Mouse (Mus musculus): ENCODE data around the gene Clip2.

Clip2 gene

DNA sequence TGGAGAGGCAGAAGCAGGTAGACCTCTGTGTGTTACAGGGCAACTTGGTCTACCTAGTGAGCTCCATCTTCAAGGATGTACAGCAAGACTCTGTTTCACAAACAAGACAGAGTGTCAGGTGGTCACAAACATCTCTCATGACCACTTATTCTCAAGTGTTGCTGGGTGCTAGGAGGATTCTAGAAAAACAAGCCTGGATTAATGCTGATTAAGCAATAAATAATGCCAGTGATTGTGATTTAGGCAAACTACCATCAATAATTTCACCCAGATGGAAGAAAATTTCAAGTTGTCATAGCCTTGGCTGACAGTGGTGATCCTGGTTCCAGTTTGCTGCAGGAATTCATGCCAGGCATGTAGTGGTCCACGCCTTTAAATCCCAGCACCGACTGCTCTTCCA lies 12.0 kb upstream of the Clip2 start:
- no peak for DNase-seq (ENCODE audit: low spot score in 2 of 2)

DNA sequence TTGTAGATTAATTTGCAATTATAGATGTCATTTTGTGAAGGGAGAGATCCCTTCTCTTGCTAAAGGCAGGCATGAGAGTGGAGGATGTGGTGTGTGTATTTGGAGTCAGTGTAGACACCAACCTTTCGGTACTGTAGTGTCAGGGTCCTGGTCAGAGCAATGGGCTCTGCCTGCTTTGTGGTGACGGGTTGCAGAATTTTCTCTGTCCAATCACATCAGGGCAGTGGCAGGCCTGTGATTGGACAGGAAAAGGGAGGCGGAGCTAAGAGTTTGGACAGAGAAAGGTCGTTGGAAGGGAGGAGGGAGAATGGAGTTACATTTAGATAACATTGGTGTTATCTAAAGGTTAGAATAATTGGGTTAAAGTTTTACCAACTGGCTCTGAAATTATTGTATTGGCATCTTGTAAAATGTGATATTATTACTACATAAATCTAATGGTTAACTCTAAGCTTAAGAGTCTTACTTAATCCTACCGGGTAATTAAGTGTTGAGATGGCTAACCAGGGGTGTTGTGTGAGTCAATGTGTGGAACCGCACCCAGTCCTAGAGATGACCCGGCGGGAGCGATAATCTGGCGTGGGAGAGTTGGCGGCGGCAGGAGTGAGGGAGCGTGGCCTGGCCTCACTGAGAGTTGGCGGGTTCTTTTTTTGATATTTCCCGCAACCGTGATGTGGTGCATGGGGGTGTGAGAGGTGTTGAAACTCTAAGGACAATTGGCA lies 8.4 kb upstream of the Clip2 start:
- no peak for DNase-seq (ENCODE audit: low spot score in 2 of 2)

DNA sequence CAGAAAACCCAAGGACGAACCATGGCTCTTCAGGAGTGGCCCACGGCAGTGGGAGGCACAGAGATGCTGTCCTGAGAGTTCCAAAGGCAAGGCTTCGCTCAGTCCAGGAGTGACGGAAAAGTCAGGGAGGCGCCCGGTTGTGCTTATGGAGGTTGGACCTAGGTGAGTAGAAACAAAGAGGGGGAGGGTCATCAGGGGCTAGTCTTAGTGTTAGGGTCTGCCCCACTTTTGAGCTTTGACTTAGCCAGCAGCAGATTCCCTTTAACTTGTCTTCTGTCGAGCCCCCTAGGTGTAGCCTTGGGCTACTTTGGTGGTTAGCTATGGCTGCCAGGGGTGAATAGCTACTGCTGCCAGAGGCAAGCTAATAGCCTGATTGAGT lies 7.8 kb upstream of the Clip2 start, which contains the start of gene Syna:
TSS of gene Syna (minus strand) at position 101 of the 379 bp plus-strand sequence.
- no peak for DNase-seq (ENCODE audit: low spot score in 2 of 2)

DNA sequence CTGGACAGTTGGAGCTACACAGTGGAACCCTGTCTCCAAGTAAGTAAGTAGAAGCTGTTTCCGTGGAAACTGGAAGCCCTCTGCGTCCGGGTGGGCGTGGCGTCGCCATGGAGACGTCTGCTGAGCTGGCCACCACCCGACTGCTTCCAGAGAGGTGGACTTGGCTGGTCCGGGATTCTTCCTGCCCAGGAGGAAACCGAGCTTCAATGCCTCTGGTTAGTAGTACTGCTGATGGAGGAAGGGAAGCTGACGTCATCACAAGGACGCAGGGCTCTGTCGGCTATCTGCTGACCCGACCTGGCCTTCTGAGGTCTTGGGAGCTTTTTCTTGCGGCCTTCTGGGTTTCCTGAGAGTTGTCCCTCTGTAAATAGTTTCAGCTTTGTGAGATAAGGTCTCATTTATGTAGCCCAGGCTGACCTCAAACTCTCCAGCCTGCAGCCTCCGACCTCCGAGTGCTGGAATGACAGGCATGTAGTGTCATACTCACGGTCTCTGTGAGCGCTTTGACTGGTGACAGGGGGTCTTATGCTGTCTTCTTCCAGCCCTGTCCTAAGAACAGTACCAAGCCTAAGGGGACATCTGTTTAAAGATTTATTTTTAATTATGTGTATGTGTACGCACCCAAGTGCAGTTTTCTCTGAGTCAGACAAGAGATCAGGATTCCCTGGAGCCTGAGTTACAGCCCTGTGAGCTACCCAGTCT lies 3.4 kb upstream of the Clip2 start:
- DNase-seq (ENCODE audit: low spot score in 2 of 2): peak; percentile 80 to 84

DNA sequence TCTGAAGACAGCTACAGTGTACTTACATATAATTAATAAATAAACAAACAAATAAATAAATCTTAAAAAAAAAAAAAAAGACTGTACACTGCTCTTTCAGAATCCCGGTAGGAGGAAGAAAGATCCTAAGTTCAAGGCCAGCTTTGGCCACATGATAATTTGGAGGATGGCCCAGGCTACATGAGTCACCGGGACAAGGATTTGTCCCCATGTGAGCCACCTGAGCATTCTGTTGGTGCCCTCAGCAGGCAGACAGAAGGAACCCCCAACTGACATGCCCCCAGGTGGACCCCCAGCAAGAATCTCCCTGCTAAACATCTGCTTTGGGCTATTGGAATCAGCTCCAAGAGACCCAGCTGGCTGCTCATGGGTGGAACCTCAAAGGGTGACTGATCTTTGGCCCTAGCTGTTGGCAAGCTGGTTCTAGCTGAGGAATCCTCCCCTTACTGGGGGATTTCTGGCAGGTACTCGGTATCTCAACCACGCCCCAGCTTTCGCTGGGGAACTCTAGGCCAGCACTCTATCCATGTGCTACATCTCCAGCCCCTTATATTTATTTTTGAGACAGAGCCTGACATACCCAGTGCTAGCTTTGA lies 1.8 kb upstream of the Clip2 start:
- no peak for DNase-seq (ENCODE audit: low spot score in 2 of 2)

DNA sequence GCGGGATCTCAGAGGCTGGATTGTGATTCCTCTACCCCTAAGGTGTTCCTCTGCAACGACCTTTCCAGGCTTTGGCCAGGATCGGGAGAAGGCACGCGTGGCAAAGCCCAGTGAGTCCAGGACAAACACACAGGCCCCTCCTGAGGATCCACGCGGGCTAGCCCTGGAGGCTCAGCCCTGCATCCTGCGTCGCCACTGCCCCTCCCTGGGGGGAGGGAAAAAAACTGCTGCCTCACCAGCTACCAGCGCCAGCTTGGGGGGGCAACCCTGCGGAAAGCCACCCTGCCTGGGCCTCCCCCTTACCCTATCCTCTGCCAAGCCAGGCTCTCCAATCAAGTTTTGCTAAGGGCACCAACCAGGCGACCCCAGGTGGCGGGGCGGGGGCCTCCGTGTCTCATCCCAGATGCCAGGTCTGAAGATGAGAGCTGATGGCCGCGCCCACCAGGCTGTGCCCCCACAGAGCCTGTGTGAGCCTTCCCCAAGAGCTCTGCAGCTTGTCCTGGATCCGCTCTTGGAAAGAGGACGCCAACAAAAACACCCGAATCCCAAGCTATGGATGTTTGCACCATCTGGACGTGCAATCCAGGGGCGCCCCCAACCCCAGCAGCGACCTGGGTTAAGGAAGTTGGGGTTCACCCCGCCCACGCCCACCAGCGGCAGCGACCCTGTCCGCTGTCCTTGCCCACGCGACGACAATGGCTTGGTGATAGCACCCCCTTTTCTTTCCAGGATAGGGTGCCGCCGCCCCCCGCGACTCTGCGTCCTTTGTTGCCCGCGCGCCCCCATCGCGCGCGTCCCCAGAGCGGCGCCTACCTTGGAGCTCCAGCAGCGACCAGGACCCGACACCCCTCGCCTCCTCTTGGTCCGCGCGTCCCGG lies 763 bp downstream of the Clip2 start:
- peak; percentile 54 to 63 for DNase-seq (ENCODE audit: low spot score in 2 of 2)

DNA sequence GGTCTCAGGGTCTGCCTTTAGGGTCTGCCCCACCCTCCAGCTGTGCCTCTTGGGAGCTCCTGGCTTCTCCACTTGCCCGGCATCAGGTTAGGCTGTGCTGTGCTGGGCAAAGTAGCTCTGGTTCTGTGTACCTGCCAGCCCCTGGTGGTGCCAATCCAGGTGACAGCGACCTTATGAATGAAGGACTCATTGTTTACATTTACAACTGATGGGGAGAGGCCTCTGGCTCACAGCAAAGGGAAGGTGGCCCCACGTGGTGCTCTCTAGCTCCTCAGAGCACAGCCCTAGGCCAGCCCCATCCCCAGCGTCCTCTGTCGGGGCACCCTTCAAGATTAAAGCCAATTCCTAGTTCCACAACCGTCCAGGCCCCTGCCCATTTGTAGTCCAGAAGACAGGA lies 1.4 kb downstream of the Clip2 start:
- no peak for DNase-seq (ENCODE audit: low spot score in 2 of 2)

DNA sequence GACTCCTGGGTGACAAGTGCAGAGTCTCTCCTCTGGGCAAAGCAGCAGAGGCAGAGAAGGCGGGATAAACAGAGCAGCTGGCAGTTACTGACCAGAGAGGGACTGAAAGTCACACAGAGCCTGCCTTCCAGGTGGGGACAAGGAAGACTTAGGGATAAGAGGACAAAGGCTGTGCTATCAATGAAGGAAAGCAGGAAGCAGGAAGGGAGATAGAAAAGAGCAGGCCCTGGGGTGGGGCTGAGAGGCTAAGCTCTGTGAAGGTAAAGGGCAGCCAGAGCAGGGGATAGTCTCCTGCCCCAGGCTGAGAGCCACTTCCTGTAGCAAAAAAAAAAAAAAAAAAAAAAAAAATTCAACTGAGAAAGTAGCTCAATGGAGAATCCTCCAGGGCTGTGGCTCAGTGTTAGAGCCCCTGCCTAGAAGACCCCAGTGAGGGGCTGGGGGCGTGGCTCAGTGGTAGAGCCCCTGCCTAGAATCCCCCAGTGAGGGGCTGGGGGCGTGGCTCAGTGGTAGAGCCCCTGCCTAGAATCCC lies 2.5 kb downstream of the Clip2 start:
- DNase-seq (ENCODE audit: low spot score in 2 of 2): no peak

DNA sequence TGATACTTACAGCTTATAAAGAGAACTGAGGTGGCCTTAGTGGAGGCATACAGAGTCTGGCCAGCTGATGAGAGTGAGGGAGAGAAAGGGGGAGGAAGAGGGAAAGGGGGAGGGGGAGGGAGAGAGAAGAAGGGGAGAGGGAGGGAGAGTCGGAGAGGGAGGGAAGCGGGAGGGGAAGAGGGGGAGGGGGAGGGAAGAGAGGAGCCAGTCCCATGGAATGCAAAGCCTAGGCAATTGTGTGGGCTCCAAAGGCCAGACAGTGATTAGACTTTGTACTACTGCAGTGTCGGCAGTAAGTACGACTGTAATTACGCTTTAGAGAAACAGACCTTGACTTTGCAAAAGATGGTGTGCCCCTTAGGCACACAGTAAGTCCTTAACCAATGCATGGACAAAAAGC lies 3.9 kb downstream of the Clip2 start:
- DNase-seq (ENCODE audit: low spot score in 2 of 2): no peak

DNA sequence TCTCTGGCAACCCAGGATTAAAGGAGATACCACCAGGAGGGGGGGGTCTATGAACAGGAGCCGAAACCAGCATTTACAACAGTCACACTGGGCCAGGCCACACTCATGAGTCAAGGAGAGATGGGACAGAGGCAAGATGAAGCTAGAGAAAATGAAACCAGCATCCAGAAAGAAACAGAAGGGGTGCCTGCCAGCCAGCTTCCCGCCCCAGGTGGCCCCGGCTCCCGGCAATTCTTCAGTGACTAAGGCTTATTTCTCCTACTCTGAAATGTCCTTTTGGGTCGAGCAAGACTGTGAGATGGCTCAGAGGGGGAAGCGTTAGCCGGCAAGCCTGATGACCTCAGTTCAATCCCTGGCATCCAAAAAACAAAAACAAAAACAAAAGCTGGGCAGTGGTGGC lies 5.4 kb downstream of the Clip2 start:
- DNase-seq (ENCODE audit: low spot score in 2 of 2): no peak

DNA sequence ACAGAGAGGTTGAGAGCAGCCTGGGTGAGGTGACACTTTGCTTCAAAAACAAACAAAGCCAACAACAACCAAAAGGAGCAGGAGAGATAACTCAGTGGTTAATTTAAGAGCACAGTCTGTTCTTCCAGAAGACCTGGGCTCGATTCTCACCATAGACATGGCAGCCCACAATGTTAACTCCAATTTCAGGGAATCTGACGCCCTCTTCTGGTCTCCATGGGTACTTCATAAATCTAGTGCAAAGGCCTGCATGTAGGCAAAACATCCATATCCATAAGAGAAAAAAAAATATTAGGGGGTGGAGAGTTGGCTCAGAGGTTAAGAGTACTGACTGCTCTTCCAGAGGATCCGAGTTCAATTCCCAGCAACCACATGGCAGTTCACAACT lies 7.0 kb downstream of the Clip2 start:
- DNase-seq (ENCODE audit: low spot score in 2 of 2): no peak

DNA sequence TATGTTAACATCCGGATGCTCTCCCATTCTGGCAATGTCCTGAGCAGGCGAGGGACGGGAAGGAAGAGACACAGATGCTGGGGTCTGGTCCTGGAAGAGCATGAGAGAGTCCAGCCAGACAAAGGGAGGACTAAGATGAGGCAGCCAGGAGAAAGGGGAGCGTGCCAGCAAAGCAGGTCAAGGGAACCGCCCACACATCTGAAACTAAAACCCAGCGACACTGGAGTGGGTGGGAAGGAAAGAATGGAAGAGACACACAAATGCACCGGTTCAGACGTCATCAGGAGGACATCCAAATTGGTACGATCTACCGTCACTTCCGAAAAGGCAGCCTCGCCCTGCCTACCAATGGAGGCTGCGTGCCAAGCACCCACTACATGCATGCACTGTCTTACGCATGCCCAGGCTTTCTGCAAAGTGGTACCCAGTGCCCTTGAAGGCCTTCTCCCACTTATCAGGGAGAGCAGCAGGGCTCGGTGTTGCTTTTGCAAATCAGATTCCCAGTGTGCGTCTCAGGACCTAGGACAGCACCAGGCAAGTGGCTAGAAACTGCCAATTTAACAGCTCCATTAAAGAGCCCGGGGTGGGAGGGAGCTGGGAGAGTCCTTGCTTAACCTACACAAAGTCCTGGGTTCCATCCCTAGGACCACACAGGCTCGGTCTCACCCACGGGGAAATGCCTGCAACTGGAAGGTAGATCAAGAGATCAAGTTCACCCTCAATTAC lies 7.6 kb downstream of the Clip2 start:
- peak in 1 of 2 experiments; percentile 57 for DNase-seq (ENCODE audit: low spot score in 2 of 2)

DNA sequence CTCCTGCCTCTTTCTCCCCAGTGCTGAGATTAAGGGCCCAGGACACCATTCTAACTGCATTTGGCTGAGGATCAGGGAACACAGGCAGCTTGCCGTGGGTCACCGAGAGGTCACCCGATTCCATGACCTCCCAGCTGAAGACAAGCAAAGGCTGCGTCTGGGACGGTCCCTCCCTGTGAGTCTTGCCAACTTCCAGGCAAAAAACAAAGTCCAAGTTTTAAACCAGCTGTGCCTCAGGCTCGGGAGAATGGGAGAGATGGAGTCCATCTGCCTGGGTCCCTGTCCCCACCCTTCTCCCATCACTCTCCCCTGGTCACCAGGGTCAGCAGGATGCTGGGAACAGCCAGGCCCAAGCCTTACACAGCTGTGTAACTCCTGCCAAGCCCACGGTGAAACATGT lies 10.6 kb downstream of the Clip2 start:
- DNase-seq (ENCODE audit: low spot score in 2 of 2): no peak

DNA sequence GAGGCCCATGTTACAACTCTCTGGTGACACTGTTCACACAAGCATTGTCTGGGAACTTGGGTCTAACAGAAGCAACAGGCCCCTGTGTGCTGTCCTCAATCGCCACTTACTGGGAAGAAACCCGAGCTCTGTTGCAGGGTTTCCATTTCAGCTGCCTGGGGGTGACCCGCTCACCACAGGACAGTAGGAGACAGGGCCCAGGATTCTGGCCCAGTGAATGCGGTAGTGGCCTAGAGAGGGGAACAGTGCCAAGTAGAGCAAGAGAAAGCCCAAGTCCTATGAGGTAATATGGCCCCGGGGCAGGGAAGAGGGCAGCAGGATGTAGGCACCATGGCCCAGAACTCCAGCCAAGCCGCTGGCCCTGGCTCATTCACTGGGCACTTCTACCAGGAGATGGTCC lies 11.4 kb downstream of the Clip2 start:
- no peak for DNase-seq (ENCODE audit: low spot score in 2 of 2)

DNA sequence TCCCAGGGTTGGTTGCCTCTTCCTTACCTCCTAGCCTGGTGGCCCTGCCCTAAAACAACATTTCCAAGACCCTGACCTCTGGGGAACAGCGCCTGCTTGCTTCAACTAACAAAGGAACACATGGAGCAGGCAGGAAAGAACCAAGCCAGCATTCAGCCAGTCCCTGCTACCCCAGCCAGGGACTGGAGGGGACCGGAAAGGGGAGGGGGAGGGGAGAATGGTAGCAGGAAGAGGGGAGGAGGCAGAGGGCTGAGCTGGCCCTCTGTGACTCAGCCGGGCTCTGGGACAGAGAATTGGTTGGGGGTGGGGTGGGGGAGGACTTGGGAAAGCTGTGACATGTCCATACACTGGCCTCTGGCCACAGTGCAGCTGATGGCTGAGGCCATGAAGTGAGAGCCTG lies 12.3 kb downstream of the Clip2 start:
- no peak for DNase-seq (ENCODE audit: low spot score in 2 of 2)

DNA sequence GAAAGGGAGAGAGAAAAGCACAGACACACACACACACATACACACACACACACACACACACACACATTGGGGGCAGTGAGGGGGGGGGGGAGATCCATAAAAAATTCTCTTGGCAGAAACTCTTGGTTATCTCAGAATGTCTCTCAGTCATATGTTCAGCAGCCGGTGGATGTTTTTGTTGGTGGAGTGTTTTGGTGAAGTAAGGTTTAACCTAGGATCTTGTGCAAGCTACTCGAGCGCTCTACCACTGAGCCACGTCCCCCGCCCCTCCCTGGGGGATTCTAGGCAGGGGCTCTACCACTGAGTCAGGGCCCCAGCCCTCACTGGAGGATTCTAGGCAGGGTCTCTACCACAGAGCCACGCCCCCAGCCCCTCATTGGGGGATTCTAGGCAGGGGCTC lies 16.2 kb downstream of the Clip2 start:
- no peak for DNase-seq (ENCODE audit: low spot score in 2 of 2)

DNA sequence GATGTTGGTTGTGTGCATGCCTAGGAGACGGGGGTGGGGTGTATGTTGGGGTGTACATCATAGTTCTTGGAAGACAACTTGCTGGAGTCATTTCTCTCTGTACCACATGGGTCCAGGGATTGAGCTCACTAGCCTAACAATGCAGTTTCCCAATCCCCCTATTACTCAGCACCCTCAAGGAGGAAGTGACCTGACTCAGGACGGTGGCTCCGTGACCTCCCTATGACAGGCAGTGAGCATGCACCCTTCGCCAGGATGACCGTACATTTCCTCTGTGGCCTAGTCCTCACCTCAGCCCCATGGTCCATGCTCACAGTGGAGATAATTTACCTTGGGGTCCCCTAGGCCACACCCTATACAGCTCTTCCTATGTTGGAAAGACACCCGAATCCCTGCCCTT lies 19.8 kb downstream of the Clip2 start:
- no peak for DNase-seq (ENCODE audit: low spot score in 2 of 2)

DNA sequence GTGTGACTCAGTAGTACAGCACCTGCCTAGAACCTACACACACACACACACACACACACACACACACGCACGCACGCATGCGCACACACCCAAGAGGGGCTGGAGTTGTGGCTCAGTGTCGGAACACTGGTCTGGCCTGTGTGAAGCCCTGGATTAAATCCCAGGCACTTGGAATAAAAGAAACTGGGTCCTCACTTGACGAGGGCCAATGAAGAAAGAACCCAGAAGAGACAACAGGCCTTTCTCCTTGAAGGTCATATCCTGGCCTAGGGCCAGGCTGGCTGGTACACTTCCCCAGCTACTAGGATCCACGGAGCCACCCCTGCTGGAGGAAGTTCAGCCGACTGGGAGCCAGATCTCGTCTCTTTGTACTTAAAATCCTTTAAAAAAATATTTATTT lies 20.6 kb downstream of the Clip2 start:
- DNase-seq (ENCODE audit: low spot score in 2 of 2): peak in 1 of 2 experiments; percentile 70

DNA sequence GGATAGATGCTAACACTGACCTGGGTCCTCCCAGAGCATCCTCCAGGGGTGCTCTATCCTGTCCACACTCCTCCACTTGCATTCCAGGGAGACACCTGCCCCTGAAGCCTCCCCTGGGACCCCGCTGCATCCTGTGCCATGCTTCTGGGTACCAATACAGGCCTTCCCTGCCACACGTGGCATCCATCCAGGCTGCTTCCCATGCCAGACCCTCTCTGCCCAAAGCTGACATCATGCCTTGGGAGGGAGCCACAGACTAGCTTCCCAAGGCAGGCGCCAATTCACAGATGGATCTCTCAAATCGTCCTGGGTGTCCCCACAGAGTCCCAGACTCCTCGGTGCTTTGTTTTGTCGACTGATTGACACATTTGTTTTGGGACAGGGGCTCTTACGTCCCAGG lies 21.4 kb downstream of the Clip2 start:
- peak; percentile 53 to 66 for DNase-seq (ENCODE audit: low spot score in 2 of 2)

DNA sequence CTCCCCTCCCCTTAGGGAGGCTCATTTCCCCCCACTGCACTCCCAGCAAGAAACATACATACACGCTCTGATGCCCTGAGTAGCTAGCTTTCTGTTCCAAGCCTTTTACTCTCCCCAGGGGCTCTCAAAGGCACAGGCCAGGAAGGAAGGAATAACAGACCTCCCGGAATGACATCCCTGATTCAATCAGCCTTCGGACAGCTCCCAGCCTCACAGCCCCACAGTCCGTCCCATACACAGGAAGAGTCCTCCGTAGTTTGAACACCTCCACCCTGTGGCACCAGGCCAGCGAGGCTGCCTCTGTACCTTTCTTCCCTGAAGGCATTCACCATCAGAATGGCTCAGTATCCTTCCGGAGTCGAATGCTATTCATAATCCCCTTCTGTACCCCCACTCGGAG lies 23.7 kb downstream of the Clip2 start:
- no peak for DNase-seq (ENCODE audit: low spot score in 2 of 2)

DNA sequence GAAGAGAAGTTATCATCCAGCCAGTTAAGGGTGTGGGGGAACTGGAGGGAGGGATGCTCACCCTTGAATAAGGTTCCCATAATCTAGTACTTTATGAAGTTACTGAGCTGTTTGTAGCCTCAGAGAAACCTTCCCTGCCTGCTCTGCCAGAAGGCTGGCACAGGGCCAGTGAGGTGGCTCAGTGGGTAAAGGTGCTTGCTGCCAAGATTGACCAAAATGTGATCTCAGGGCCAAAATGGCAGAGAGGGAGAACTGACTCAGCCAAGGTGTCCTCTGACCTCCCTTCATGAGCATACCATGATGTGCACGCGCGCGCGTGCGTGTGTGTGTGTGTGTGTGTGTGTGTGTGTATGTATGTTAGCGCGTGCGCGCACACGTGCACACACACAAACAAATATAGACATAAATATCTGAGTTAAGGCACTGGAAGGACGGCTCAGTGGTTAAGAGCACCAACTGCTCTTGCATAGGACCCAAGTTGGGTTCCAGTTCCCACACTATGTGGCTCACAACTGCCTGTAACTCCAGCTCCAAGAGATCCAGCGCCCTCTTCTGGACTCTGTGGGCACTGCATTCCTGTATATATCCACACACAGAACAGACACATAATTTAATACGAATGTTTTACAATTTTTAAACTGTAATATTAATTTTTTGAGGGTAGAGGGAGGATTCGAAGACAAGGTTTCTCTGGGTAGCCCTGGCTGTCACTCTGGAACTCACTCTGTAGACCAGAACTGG lies 26.1 kb downstream of the Clip2 start:
- DNase-seq (ENCODE audit: low spot score in 2 of 2): no peak
